Mouse (Mus musculus) layer of hippocampus, adult 2 months (tissue): Measurements from ENCODE around the gene Slc27a1. TPM values are rescaled to one million over a fixed set of nuclear protein-coding genes. Genes with fewer than 3 reads are reported as not detected.

Source experiments
- DNase-seq, 2 experiments: peaks; one replicate each; pipeline ENCODE4 v3.0.0; 2022; ENCODE audit warnings: low spot score in 2 of 2
- H3K27ac ChIP-seq: fragments of 200-600 bp; 2 replicates; pipeline ENCODE4 v1.8.1; 2022
- H3K4me3 ChIP-seq: fragments of 200-600 bp; 2 replicates; pipeline ENCODE4 v1.8.1; 2022; ENCODE audit warnings: mild to moderate bottlenecking
- CTCF ChIP-seq: fragments of 200-600 bp; conservative IDR thresholded peaks from 2 replicates; pipeline ENCODE4 v1.8.1; 2022; ENCODE audit warnings: antibody characterized with exemption, mild to moderate bottlenecking, moderate library complexity
- total RNA-seq, 2 experiments: library from RNA; stranded (reverse); gene quantifications; 2 replicates each; pipeline ENCODE4 v1.2.3; 2021

Gene Slc27a1
- total RNA-seq, 2 experiments from 2014 or later: 125 to 126 TPM

DNA sequence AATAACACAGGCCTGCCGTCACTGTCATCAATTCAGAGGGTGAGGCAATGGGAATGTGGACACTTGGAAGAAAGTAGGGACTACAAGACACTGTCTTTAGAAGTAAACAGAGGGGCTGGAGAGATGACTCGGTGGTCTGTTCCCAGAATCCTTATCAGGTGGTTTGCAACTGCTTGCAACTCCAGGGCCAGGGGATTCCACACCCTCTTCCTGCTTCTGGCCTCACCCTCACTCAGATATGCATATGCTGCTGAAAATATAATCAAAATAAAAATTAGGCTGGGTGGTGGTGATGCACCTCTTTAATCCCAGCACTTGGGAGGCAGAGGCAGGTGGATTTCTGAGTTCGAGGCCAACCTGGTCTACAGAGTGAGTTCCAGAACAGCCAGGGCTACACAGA, 8.6 kb upstream of the Slc27a1 start:
- Histone ChIP-seq H3K4me3 (no peak overlapping the region), H3K27ac (no peak overlapping the region)
- no peak for TF ChIP-seq CTCF
- DNase-seq: no peak

DNA sequence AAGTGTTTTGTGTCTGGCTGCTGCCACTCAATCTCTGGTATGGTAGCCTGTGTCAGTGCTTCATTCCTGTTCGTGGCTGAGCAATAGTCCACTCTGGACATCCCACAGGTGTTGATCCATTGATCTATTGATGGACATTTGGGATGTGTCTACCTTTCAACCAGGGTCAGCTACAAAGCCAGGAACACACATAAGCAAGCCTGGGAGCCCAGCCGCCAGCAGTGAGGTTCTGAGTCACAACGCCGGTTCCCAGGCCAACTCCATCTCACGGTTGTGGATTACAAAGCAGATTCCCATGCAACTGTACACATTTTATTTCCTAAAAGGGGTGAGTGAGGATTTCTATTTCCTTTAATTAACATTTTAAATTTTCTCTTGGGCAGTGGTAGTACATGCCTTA, 7.9 kb upstream of the Slc27a1 start:
- DNase-seq: no peak
- no peak overlapping the region for H3K27ac ChIP-seq
- TF ChIP-seq CTCF: no peak

DNA sequence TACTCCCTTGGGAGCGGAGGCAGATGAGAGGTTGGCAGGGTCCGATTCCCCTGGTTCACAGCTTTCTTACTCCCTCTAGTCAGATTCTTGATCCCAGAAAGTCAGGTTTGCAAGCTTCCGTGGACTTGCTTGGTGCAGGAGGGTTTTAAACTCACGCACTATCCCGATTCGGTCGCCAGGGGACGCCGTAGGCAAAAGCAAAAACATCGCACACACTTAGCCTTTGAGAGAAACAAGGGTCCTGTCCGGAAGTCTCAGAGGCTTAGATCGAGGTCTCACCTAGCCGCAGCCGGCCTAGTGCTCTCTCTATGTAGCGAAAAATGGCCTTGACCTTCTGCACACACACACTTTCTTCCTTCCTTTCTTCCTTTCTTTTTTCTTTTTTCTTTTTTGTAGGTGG, 7.3 kb upstream of the Slc27a1 start:
- Histone ChIP-seq H3K27ac (no peak overlapping the region), H3K4me3 (no peak overlapping the region)
- DNase-seq: peak in 1 of 2 experiments; percentile 66
- peak; percentile 91 for TF ChIP-seq CTCF

More for the DNA sequence above, 7.9 kb upstream of the Slc27a1 start:
- no peak overlapping the region for H3K4me3 ChIP-seq

DNA sequence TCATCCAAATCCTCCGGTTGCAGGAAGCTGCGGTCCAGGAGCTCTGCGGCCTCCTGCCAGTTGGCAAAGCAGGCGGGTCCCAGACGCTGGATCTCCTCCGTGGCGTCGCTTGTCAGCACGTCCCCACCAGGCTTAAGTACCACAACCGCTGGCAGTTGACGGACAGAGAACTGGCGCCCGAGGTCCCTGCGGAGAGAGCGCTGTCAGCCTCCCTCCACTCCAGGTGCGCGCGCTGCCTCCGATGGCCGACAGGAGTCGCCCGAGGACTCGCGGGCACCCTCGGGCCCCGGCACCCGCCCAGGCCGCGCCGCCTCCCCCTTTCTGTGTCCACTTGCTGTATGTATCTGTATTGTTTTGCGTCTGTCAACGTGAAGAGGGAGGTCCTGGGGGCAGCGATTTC, 5.9 kb upstream of the Slc27a1 start:
- TF ChIP-seq CTCF: peak; percentile 93
- H3K4me3 ChIP-seq: peak overlapping the region; percentile 38
- H3K27ac ChIP-seq: 0 out of 2 replicates have a peak overlapping the region, but pooled peaks have one; percentile 11
- peak in 1 of 2 experiments; percentile 70 for DNase-seq

DNA sequence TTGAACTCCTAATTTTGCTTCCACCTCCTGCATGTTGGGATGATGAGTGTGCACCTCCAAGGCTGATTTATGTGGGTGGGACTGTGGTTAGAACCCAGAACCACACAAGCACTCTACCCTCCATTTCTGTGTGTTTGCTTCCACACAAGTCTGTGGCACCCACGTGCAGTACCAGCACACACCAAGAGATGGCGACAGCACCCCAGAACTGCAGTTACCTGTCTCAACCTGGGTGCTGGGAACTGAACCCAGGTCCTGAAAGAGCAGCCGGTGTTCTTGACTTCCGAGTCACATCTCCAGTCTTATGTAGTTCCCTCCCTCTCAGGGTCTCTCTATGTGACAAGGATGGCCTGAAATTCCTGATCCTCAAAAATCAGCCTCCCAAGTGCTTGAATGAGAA, 4.7 kb upstream of the Slc27a1 start:
- no peak for DNase-seq
- TF ChIP-seq CTCF: peak; percentile 60
- no peak overlapping the region for H3K27ac ChIP-seq
- no peak overlapping the region for H3K4me3 ChIP-seq

DNA sequence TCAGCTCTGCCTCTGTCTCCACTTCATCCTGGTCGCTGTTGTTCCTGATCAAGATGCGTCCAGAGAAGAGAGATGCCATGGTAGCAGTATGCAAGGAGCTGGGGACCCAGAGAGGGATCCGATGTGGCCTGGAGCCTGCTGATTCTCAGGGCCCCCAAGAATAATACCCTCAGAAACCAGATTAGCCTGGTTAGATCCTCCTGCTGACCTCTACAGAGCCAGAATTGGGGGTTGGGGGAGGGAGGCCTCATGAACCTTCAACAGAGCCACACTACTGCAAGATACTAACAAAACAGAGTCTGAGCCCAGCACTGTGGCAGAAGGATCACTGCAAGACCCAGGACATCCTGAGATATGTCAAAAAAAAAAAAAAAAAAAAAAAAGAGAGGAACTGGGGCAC, 2.2 kb upstream of the Slc27a1 start, which contains the start of gene Nxnl1:
Nxnl1 (minus strand) TSS at position 101 of the 400 bp plus-strand sequence.
- Histone ChIP-seq H3K4me3 (no peak within 1 kb of the TSS), H3K27ac (peak within 1 kb of the TSS; percentile 95; the same call in 1 of the 2 replicates)
- TF ChIP-seq CTCF: no peak
- no peak for DNase-seq

DNA sequence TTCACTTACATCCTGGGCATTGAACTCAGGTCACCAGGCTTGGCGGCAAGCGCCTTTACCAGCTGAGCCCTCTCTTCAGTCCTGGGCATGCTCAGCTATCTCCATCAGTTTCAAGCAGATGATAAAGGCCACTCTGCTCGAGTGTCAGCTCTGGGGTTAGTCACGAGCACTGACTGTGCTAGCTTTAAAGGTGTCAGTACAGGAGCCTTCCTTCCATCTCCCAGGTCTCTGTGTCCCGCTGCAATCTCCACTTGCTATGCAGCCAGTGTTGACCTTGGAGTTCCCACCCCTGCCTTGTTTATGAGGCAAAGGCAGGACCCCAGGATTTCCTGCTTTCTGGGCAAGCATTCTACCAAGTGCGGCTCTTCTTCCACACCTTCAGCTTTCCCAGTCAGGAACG, 1.1 kb upstream of the Slc27a1 start:
- DNase-seq: no peak
- Histone ChIP-seq H3K27ac (peak overlapping the region; percentile 95), H3K4me3 (no peak overlapping the region)
- TF ChIP-seq CTCF: no peak

DNA sequence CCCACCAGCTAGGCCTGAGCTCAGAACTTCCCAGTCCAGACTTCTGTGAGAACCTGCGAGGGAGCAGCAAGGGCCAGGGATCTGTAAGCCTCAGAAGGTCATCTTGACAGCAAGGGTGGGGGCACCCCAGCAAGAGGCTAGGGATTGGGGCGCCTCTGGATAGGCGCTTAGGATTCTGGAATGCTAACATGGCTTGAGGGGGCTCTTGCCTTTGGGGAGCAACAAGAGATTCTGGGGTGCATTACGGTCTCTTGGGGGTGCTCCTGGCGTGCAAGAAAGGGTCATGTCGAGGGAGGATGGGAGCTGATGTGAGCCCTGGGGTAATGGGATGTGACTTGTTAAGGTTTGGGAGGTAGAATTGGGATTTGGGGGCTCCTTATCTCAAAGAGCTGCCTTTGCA, 259 bp downstream of the Slc27a1 start:
- peak overlapping the region; percentile 95 for H3K27ac ChIP-seq
- no peak for DNase-seq
- no peak for TF ChIP-seq CTCF

DNA sequence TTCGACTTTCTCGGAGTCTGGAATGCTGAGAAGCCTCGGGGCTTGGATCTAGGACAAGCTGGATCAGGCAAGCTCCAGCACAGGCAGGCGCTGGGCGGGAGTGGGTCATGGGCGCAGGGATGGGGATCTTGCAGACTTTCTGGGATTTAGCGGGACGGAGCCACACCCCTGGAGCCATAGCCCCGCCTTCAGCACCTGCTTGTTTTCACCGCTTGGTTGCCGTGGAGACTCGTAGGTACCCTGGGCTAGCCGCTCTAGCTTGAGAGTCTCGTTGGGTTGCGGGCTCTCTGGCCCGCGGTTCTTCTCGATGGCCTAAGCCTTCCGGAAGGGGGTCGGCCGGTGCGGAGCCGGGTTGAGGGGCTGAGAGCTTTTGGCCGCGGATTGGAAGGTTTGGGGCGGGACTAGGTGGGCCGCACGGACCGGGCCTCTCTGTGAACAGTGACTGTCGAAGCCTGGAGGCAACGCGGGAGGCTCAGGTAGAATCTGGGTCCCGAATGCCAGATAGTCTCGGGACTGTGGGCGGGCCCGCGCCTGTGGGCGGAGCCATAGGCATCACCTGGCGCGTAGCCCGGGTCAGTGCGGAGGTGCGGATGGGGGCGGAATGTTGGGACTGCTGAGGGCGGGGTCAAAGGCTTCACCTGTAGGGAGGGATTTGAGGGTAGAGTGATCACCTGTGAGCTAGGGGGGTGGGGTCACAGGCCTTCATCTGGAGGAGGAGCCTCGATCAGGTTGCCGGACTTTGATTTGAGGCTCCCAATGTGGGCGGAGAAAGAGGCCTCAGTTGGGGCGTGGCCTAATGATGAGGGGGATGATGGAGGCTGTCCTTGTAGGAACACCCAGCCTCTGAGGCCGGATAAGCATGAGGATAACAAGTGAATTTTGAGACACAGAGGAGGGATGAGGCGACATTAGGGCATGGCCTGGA, 946 bp downstream of the Slc27a1 start:
- TF ChIP-seq CTCF: no peak
- Histone ChIP-seq H3K27ac (peak overlapping the region; percentile 95), H3K4me3 (peak overlapping the region; percentile 75)
- peak; percentile 83 to 92 for DNase-seq

More for the DNA sequence above, 259 bp downstream of the Slc27a1 start:
- peak overlapping the region; percentile 75 for H3K4me3 ChIP-seq

DNA sequence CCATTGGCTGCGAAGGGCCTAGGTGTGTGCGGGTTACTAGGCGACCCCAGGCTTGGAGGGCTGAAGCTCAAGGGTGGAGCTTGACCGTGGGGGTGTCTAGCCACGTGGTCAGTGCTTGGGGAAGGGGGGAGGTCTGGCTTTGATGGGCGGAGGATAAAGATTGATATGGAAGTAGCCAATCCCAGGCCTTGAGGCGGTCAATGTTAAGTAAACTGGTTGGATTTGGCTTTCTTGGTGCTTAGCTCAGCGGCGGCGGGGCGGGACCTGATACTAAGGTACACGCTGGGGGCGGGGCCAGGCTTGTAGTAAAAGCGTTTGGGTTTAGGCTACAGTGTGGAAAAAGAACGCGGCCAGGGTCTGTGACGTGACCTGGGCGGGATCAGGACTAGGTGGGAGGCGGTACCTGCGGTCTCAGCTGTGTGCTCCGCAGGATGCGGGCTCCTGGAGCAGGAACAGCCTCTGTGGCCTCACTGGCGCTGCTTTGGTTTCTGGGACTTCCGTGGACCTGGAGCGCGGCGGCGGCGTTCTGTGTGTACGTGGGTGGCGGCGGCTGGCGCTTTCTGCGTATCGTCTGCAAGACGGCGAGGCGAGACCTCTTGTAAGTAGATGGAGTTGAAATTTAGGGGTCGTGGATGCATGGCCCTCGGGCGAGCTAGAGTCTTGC, 1.7 kb downstream of the Slc27a1 start:
- H3K4me3 ChIP-seq: peak overlapping the region; percentile 75
- TF ChIP-seq CTCF: no peak; the same call in 1 of the 2 replicates
- H3K27ac ChIP-seq: peak overlapping the region; percentile 95
- DNase-seq: peak; percentile 92 to 97

DNA sequence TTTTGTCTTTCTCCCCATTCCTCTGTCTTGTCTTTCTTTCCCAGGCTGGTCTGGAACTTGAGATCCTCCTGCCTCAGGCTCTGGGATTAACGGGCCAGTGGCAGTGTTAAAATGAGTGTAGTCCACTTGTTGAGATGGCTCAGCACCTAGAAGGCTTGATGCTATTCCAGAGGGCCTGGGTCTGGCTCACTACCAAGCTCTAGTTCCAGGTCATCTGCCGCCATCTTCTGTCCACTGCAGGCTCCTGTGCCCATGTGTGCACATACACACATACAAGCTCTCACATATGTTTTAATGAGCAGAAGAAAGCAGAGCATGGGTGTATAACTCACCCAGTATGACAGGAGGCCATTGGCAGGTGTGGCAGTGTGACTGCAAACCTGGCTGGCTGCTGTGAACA, 3.4 kb downstream of the Slc27a1 start:
- peak overlapping the region; percentile 75; the same call in 1 of the 2 replicates for H3K4me3 ChIP-seq
- TF ChIP-seq CTCF: no peak
- DNase-seq: no peak
- peak overlapping the region; percentile 95 for H3K27ac ChIP-seq

DNA sequence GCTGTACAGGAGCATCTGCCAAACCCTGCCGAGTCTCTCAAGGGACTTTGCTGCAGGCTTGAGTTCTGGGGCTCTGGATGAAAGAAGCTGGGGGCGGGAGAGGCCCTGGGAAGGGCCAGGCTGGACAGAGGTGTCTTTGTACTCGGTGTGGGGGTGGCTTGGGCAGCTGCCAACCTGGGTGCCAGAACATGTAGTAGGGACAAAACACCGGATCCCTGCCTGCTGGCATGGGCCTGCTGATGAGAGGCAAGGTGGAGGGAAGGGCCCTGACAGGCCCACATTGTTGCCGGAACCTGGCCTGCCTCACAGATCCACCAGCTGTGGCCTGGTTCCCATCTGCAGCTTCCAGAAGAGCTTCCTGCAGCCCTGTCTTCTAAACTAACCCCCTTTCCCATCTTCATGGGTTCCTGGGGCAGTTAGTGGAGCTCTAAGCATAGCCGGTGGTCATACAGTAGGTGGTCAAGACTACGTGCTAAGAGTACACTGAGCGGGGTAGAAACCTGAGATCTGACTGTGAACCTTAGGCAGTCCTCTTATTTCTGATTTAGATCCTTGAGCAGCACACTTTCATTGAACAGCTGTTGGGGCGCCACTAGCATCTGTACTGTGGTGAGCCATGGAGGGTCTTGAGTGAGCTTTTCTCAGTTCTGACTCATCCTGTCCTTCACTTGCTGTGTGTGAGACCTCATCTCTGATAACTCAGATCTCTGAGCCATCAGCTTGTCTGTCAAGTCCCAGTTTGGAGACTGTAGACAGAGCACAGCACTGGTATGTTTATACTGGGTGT, 4.4 kb downstream of the Slc27a1 start:
- Histone ChIP-seq H3K27ac (peak overlapping the region; percentile 95), H3K4me3 (peak overlapping the region; percentile 43)
- peak; percentile 86 to 89 for DNase-seq
- no peak for TF ChIP-seq CTCF

DNA sequence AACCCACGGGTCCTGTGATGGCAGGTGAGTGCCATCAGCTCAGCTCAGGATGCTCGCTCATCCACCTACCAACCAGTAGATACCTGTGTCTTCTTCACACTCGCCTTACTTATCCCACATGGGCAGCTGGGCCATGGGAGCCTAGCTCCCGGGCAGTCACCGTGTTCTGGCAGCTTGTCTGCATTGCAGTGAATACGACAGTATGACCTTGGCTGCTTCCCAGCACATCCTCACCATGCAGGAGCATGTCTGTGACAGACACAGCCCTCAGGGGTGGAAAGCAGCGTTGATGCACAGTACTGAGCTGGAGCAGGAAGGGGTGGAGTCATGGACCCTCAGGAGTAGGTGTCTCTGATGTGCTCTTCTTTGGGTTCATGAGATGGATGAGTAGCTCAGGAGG, 5.7 kb downstream of the Slc27a1 start:
- no peak overlapping the region for H3K4me3 ChIP-seq
- H3K27ac ChIP-seq: no peak overlapping the region
- no peak for TF ChIP-seq CTCF
- no peak for DNase-seq
